In the genomic region with DNA sequence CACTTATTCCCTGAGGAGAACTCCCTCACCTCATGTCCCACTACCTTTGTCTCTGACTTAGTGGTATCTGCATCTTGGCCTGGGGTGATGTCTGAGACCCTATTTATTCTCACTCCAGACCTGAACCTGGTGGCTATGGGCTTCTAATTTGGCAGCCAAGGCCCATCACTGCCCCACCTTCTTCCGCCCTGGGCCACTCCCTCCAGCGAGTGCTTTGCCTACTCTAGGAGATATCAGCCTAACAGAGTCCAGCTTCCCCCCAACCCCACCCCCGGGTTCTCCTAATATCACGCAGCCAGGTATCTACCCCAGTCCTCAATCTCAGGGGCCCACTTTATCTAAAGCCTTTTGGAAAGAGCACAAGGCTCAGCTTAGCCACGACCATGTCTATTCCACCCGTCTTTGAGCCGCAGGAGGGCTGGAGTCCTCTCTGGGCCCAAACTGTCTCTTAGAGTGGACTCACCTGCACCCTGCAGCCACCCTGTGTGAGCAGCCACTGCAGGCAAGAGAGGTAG, we compare ENCODE assay signal across 10 mouse cellular contexts. TPM values are rescaled to one million over a fixed set of nuclear protein-coding genes. Genes with fewer than 3 reads are reported as not detected.
DNase-seq lines count a peak whose midpoint lies in the region; ATAC-seq and TF ChIP-seq lines count a peak whose summit lies in the region.
"Had no signal": no experiment of that assay in that cellular context is flagged by ENCODE, and none has a peak within 500 bp of the region (broad histone marks: within the 10 kb centered on the region; RNA-seq: fewer than 3 reads in every experiment).

No protein-coding gene starts in this region.

- no peaks in the 10 kb centered on the region for H3K79me2 ChIP-seq in liver, adult 2 months (ENCODE audit: control insufficient read depth, insufficient read depth, low read length)

- H3K36me3 ChIP-seq in liver, adult 2 months (ENCODE audit: control insufficient read depth, insufficient read depth, low read length): no peaks in the 10 kb centered on the region
- H3K36me3 ChIP-seq in forebrain, embryonic 10.5 days (replicated peaks): no peaks in the 10 kb centered on the region
- H3K36me3 ChIP-seq in limb, embryonic 10.5 days: no peaks in the 10 kb centered on the region
- no peaks in the 10 kb centered on the region for H3K36me3 ChIP-seq in neural tube, embryonic 14.5 days (ENCODE audit: control insufficient read depth, insufficient read depth, low read length)

- ATAC-seq in neural tube, embryonic 14.5 days (ENCODE audit: low read depth): no peak; the same call in 1 of the 2 replicates

- no peak for DNase-seq in liver, adult 2 months (ENCODE audit: extremely low read depth, low read depth, low spot score)
- no peak for DNase-seq in liver
- DNase-seq in forebrain, embryonic 10.5 days (ENCODE audit: extremely low spot score, low spot score): no peak
- no peak for DNase-seq in limb, embryonic 10.5 days (ENCODE audit: low spot score)
- DNase-seq in cerebellum, postnatal 4 days (ENCODE audit: low spot score in 2 of 2): no peak
- DNase-seq in thymus, postnatal 25 days: no peak
- no peak for DNase-seq in MN1 (ENCODE audit: low spot score)
- DNase-seq: right cerebral cortex, postnatal 4 days had no signal

- H3K9ac ChIP-seq in liver, adult 2 months (ENCODE audit: low read depth, low read length): no peak overlapping the region
- no peak overlapping the region; the same call in 1 of the 2 replicates for H3K9ac ChIP-seq in neural tube, embryonic 14.5 days (replicated peaks; ENCODE audit: low read depth, low read length)

- 49% methylated on average over 7 of the region's 7 CpGs for WGBS in liver, adult 2 months
- 18% methylated on average over 7 of the region's 7 CpGs for WGBS in forebrain, embryonic 10.5 days
- 15% methylated on average over 7 of the region's 7 CpGs for WGBS in limb, embryonic 10.5 days
- 20% methylated on average over 7 of the region's 7 CpGs for WGBS in neural tube, embryonic 14.5 days

- H3K27me3 ChIP-seq in liver, adult 2 months (ENCODE audit: control insufficient read depth, insufficient read depth, low read length): peaks cover 6% of the 10 kb centered on the region
- H3K27me3 ChIP-seq in forebrain, embryonic 10.5 days (ENCODE audit: poor library complexity, severe bottlenecking): peaks cover 96% of the 10 kb centered on the region
- H3K27me3 ChIP-seq in limb, embryonic 10.5 days (ENCODE audit: low read depth, poor library complexity, severe bottlenecking): peaks cover 89% of the 10 kb centered on the region
- H3K27me3 ChIP-seq in neural tube, embryonic 14.5 days (ENCODE audit: control insufficient read depth, insufficient read depth, low read length): peaks cover 35% of the 10 kb centered on the region

- no peak for TF ChIP-seq POLR2A in liver, adult 2 months (IDR thresholded peaks at IDR 0.05; ENCODE audit: extremely low read depth, insufficient read depth, low read length)

- no peak overlapping the region for H3K27ac ChIP-seq in liver, adult 2 months (replicated peaks; ENCODE audit: insufficient read depth, low read depth, low read length)
- no peak overlapping the region for H3K27ac ChIP-seq in forebrain, embryonic 10.5 days
- peak overlapping the region; percentile 32; the same call in 1 of the 2 replicates for H3K27ac ChIP-seq in limb, embryonic 10.5 days
- H3K27ac ChIP-seq in neural tube, embryonic 14.5 days (ENCODE audit: low read depth, low read length): no peak overlapping the region
- H3K27ac ChIP-seq: left cerebral cortex, adult 2 months had no signal

- H3K4me3 ChIP-seq in liver, adult 2 months (ENCODE audit: insufficient read depth, low read depth, low read length): peak overlapping the region; percentile 30; the same call in 1 of the 2 replicates
- H3K4me3 ChIP-seq in forebrain, embryonic 10.5 days: peak overlapping the region; percentile 49
- peak overlapping the region; percentile 58 for H3K4me3 ChIP-seq in limb, embryonic 10.5 days
- H3K4me3 ChIP-seq in neural tube, embryonic 14.5 days (ENCODE audit: low read depth, low read length): peak overlapping the region; percentile 25; the same call in 1 of the 2 replicates
- H3K4me3 ChIP-seq: left cerebral cortex, adult 2 months had no signal

- TF ChIP-seq CTCF in liver, adult 2 months (IDR thresholded peaks at IDR 0.05; ENCODE audit: low read depth, low read length): no peak

- H3K4me1 ChIP-seq in liver, adult 2 months (ENCODE audit: control insufficient read depth, insufficient read depth, low read length): no peaks in the 10 kb centered on the region
- H3K4me1 ChIP-seq in forebrain, embryonic 10.5 days: peaks cover 22% of the 10 kb centered on the region
- peaks cover 19% of the 10 kb centered on the region for H3K4me1 ChIP-seq in limb, embryonic 10.5 days
- H3K4me1 ChIP-seq in neural tube, embryonic 14.5 days (ENCODE audit: control insufficient read depth, insufficient read depth, low read length): peaks cover 9% of the 10 kb centered on the region; the same call in 1 of the 2 replicates

- H3K9me3 ChIP-seq in forebrain, embryonic 10.5 days: no peaks in the 10 kb centered on the region
- no peaks in the 10 kb centered on the region for H3K9me3 ChIP-seq in limb, embryonic 10.5 days (replicated peaks)
- no peaks in the 10 kb centered on the region for H3K9me3 ChIP-seq in neural tube, embryonic 14.5 days (ENCODE audit: control insufficient read depth, low read length)

- peak overlapping the region; percentile 38 for H3K4me2 ChIP-seq in neural tube, embryonic 14.5 days (ENCODE audit: low read depth, low read length)

RNA-seq across cellular contexts. Expression of a gene that starts 0.7 kb away (rescaled TPM):
- 0.20 and 0.28 TPM in 2 replicates for total RNA-seq in liver, adult 2 months (2014; rRNA removed)
- polyA plus RNA-seq in liver, adult 2 months (2012; rRNA removed): 0.47 and 1.4 TPM in 2 replicates
- polyA plus RNA-seq in forebrain, embryonic 10.5 days (2016; fragmentation: Nextera tagmentation; extraction: Ambion mirVana): 5.6 and 5.9 TPM in 2 replicates
- polyA plus RNA-seq in limb, embryonic 10.5 days (2016; fragmentation: Nextera tagmentation; extraction: Ambion mirVana): 2.9 and 3.2 TPM in 2 replicates
- polyA plus RNA-seq in neural tube, embryonic 14.5 days (2014; fragmentation: Nextera tagmentation; extraction: Ambion mirVana): 0.52 and 0.64 TPM in 2 replicates

RNA-seq across cellular contexts. Expression of a gene that starts 7.2 kb away (rescaled TPM):
- total RNA-seq in liver, adult 2 months (2014; rRNA removed): not detected in 2 replicates
- not detected in 2 replicates for polyA plus RNA-seq in liver, adult 2 months (2012; rRNA removed)
- polyA plus RNA-seq in forebrain, embryonic 10.5 days (2016; fragmentation: Nextera tagmentation; extraction: Ambion mirVana): not detected in 2 replicates
- not detected in 2 replicates for polyA plus RNA-seq in limb, embryonic 10.5 days (2016; fragmentation: Nextera tagmentation; extraction: Ambion mirVana)
- polyA plus RNA-seq in neural tube, embryonic 14.5 days (2014; fragmentation: Nextera tagmentation; extraction: Ambion mirVana): not detected in 2 replicates
- total RNA-seq: left cerebral cortex, adult 2 months had no signal

RNA-seq across cellular contexts. Expression of a gene that starts 26.4 kb away (rescaled TPM):
- total RNA-seq in liver, adult 2 months (2014; rRNA removed): 9.3 and 10.7 TPM in 2 replicates
- 18.4 and 20.8 TPM in 2 replicates for polyA plus RNA-seq in liver, adult 2 months (2012; rRNA removed)
- 61.0 and 64.4 TPM in 2 replicates for polyA plus RNA-seq in forebrain, embryonic 10.5 days (2016; fragmentation: Nextera tagmentation; extraction: Ambion mirVana)
- 34.8 and 36.7 TPM in 2 replicates for polyA plus RNA-seq in limb, embryonic 10.5 days (2016; fragmentation: Nextera tagmentation; extraction: Ambion mirVana)
- polyA plus RNA-seq in neural tube, embryonic 14.5 days (2014; fragmentation: Nextera tagmentation; extraction: Ambion mirVana): 332 and 348 TPM in 2 replicates

RNA-seq across cellular contexts. Expression of a gene that starts 35.8 kb away (rescaled TPM):
- total RNA-seq in liver, adult 2 months (2014; rRNA removed): 0.13 and 0.28 TPM in 2 replicates
- 0.54 and 0.72 TPM in 2 replicates for polyA plus RNA-seq in liver, adult 2 months (2012; rRNA removed)
- 0.72 and 0.96 TPM in 2 replicates for polyA plus RNA-seq in forebrain, embryonic 10.5 days (2016; fragmentation: Nextera tagmentation; extraction: Ambion mirVana)
- polyA plus RNA-seq in limb, embryonic 10.5 days (2016; fragmentation: Nextera tagmentation; extraction: Ambion mirVana): 0.67 and 0.75 TPM in 2 replicates
- 0.54 and 1.1 TPM in 2 replicates for polyA plus RNA-seq in neural tube, embryonic 14.5 days (2014; fragmentation: Nextera tagmentation; extraction: Ambion mirVana)
